ENCODE assay signal across 14 mouse cellular contexts in the genomic region with DNA sequence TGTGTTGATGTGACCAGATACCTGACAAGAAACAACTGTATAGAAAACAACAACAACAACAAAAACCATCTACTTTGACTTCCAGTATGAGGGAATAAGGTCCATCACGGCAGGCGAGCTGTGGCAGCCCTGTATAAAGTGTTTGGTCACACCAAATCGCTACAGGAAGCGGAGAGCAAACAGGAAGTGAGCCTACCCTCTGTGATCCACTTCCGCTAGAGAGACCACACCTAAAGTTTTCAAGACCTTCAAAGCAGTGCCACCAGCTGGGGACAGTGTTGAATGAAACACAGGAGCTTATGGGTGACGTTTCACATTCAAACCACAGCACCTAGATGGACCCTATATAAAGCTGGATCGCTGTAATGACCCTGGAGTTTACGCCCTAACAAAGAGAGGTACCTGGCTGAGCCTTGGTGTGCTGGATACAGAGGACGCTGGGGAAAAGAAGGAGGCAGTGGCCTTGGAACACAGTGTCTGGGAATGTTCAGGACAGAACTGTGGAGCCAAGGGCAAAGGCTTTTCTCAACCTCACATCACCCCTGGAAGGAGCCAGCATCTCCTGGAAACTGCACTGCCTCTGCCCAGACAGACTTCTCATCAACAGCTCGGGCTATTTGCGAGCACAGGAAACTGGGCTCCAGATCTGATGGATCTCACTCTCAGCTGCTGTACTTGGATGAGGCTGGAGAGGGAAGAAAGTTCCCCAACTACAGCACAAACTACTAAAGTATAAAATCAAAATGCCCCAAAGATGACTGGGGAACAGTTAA. TPM values are rescaled to one million over a fixed set of nuclear protein-coding genes. Genes with fewer than 3 reads are reported as not detected.
DNase-seq lines count a peak whose midpoint lies in the region; ATAC-seq and TF ChIP-seq lines count a peak whose summit lies in the region.
"Had no signal": no experiment of that assay in that cellular context is flagged by ENCODE, and none has a peak within 500 bp of the region (broad histone marks: within the 10 kb centered on the region; RNA-seq: fewer than 3 reads in every experiment).

No protein-coding gene starts in this region.

- TF ChIP-seq POLR2A in lung, adult 2 months (IDR thresholded peaks at IDR 0.05; ENCODE audit: borderline replicate concordance, extremely low read depth, low read depth, low read length) = no peak

- no peaks in the 10 kb centered on the region for H3K27me3 ChIP-seq in midbrain, embryonic 15.5 days (replicated peaks)
- H3K27me3 ChIP-seq: embryonic facial prominence, embryonic 13.5 days; heart, embryonic 15.5 days; stomach, embryonic 15.5 days had no signal

- peak; percentile 67 for ATAC-seq in granulocyte monocyte progenitor cell, adult 5-6 weeks (replicated peaks; ENCODE audit: poor library complexity, severe bottlenecking)
- ATAC-seq in midbrain, embryonic 15.5 days (replicated peaks) = no peak
- ATAC-seq: forebrain, embryonic 14.5 days had no signal

- H3K4me2 ChIP-seq in midbrain, embryonic 15.5 days = no peak overlapping the region
- H3K4me2 ChIP-seq: embryonic facial prominence, embryonic 13.5 days; heart, embryonic 15.5 days; stomach, embryonic 15.5 days had no signal

- H3K4me3 ChIP-seq in gastrocnemius, adult 2 months = no peak overlapping the region
- H3K4me3 ChIP-seq in lung, adult 2 months (replicated peaks; ENCODE audit: extremely low read depth, low read depth, low read length) = no peak overlapping the region
- no peak overlapping the region for H3K4me3 ChIP-seq in midbrain, embryonic 15.5 days
- H3K4me3 ChIP-seq: embryonic facial prominence, embryonic 13.5 days; heart, embryonic 15.5 days; megakaryocyte, embryonic 14.5 days; stomach, embryonic 15.5 days had no signal

- TF ChIP-seq CTCF in gastrocnemius, adult 2 months (IDR thresholded peaks at IDR 0.05) = no peak
- no peak for TF ChIP-seq CTCF in lung, adult 2 months (IDR thresholded peaks at IDR 0.05; ENCODE audit: insufficient read depth, low read length)

- H3K9ac ChIP-seq in midbrain, embryonic 15.5 days = no peak overlapping the region
- H3K9ac ChIP-seq: embryonic facial prominence, embryonic 13.5 days; heart, embryonic 15.5 days; stomach, embryonic 15.5 days had no signal

- peak; percentile 57 for DNase-seq in gastrocnemius, adult 2 months
- DNase-seq in gastrocnemius, postnatal 4 days (ENCODE audit: low spot score in 2 of 2) = no peak
- peak; percentile 14 to 39 for DNase-seq in lung, adult 18-20 months
- no peak for DNase-seq in lung, adult 2 months
- peak; percentile 49 for DNase-seq in naive thymus-derived CD4-positive, alpha-beta T cell, adult 2 months (ENCODE audit: low read depth)
- DNase-seq in retina, embryonic 14.5 days (ENCODE audit: low spot score) = no peak
- DNase-seq: cerebellum, adult 9-10 months had no signal

- H3K4me1 ChIP-seq in lung, adult 2 months (ENCODE audit: control insufficient read depth, insufficient read depth, low read length) = peaks cover 12% of the 10 kb centered on the region
- no peaks in the 10 kb centered on the region for H3K4me1 ChIP-seq in midbrain, embryonic 15.5 days
- H3K4me1 ChIP-seq: heart, embryonic 15.5 days had no signal

- peak overlapping the region; percentile 28; the same call in 1 of the 2 replicates for H3K27ac ChIP-seq in gastrocnemius, adult 2 months
- H3K27ac ChIP-seq in midbrain, embryonic 15.5 days = no peak overlapping the region
- H3K27ac ChIP-seq: embryonic facial prominence, embryonic 13.5 days; heart, embryonic 15.5 days; stomach, embryonic 15.5 days had no signal

- intact Hi-C loops in gastrocnemius, adult 2 months (cut with DNase I) = no loop called here

- no peaks in the 10 kb centered on the region for H3K9me3 ChIP-seq in midbrain, embryonic 15.5 days
- H3K9me3 ChIP-seq: embryonic facial prominence, embryonic 13.5 days; heart, embryonic 15.5 days; megakaryocyte, embryonic 14.5 days; stomach, embryonic 15.5 days had no signal

- H3K36me3 ChIP-seq in midbrain, embryonic 15.5 days (replicated peaks) = no peaks in the 10 kb centered on the region
- H3K36me3 ChIP-seq: embryonic facial prominence, embryonic 13.5 days; heart, embryonic 15.5 days; stomach, embryonic 15.5 days had no signal

- WGBS in lung, adult 2 months = 38% methylated on average over 11 of the region's 11 CpGs
- 85% methylated on average over 11 of the region's 11 CpGs for WGBS in midbrain, embryonic 15.5 days

RNA-seq across cellular contexts. Expression of gene Gab1, which starts 36.3 kb away (rescaled TPM):
- total RNA-seq in gastrocnemius, adult 2 months (2021) = 10 to 100 TPM; 11.7 to 14.3 TPM
- 10 to 100 TPM; 32.3 to 36.0 TPM for total RNA-seq in gastrocnemius, postnatal 4 days (2021)
- 36.2 and 49.5 TPM in 2 replicates for polyA plus RNA-seq in lung, adult 2 months (2012; rRNA removed)
- 1.8 and 3.6 TPM in 2 replicates for total RNA-seq in granulocyte monocyte progenitor cell, adult 5-6 weeks (2014; fragmentation: Nextera tagmentation)
- total RNA-seq in granulocyte monocyte progenitor cell, adult 5-6 weeks (2017) = 1.8 and 2.4 TPM in 2 replicates
- polyA plus RNA-seq in midbrain, embryonic 15.5 days (2015; fragmentation: Nextera tagmentation; extraction: Ambion mirVana) = 8.6 and 9.3 TPM in 2 replicates

Comparison
In these comparisons a context has a peak if more than half of its experiments do, and no peak if none do; other contexts are left out.
1. DNase-seq: peak in gastrocnemius, adult 2 months (single experiment), lung, adult 18-20 months (2 of 2) and naive thymus-derived CD4-positive, alpha-beta T cell, adult 2 months (single experiment); none in gastrocnemius, postnatal 4 days (0 of 2), lung, adult 2 months (single experiment) and retina, embryonic 14.5 days (single experiment).